Mouse (Mus musculus): ENCODE measurements at regions not wholly inside any gene's neighbourhood (a gene's known extent, or its start where the extent isn't known, plus 50 kb on each side); places are given as distances from the start of the nearest gene placed in this dataset.

DNA sequence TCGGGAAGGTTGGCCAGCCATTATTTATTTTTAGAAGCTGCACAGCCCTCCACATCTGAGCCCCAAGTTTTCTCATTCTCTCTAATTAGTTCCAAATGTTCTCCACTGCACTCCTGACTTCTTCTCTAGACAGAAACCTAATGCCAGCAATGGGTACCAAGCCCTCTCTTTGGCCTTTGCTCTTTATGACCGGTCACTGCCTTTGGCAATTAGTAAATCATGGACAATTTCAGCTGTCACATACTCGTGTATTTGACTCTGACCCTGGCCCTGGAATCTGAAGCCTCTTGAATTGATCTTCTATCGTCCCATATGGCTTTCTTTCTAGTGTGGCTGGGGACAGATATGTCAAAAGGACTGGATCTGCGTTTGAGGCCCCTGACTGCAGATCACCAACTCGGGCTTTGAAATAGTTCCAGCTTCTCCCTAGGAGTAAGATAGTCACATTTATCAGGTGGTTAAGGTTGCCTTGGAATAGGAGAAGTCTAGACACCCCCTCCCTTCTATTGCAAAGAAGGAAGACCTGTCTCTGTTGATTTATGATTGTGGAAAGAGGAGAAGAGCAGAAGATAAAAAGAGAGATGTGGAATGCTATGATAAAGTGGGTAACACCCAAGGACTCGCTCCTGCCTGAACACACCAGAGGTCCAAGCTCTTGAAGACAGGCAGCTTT is 553.2 kb upstream of the Zfp462 start:
- TF ChIP-seq CTCF (conservative IDR thresholded peaks at IDR 0.05; ENCODE audit: insufficient read depth, insufficient read length, low read depth, low read length) = no peak
- no peak for TF ChIP-seq POLR2A (IDR thresholded peaks at IDR 0.05; ENCODE audit: low read depth, low read length)

Measured in kidney, adult 2 months (tissue).